Mouse (Mus musculus) liver, adult 2 months (tissue): ENCODE results near the gene Ssna1.

Experiments used
- CTCF ChIP-seq: fragments of 200-500 bp; IDR thresholded peaks from 2 replicates; pipeline ENCODE4 v1.5.1; 2011; ENCODE audit warnings: low read depth, low read length, control low read depth
- POLR2A ChIP-seq: fragments of 200-500 bp; IDR thresholded peaks from 2 replicates; pipeline ENCODE4 v1.6.1; 2011; ENCODE audit warnings: low read length, control low read depth; ENCODE audit not compliant: insufficient read depth; ENCODE audit errors: extremely low read depth

DNA sequence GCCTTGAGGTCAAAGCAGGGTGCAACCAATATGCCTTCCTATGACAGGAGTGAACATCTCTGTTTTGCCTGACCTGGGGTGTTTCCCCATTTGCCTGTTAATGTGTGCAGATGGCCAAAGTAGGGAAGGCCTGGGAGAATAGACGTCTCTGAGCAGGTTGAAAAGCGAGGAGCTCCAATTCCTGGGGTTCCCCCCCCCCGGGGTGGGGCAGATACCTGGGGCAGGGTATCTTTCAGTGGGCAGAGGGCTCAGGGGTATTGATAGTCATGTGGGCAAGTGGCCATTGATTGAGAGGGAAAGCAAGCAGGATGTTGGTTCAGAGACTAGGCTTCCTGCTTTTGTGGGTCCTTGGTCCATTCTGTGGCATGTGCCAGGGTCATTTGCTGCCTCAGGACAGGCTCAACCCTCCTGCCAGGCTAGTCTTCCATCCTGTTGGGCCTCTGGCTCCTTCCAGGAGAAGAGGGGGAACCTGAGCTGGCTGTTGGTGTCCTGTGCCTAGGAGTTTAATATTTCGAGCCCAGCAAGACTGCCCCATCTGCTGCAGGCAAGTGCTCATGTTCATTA, 4.4 kb downstream of the Ssna1 start:
- TF ChIP-seq POLR2A (no peak), CTCF (no peak)
